Mouse (Mus musculus) MEL (cell line): ENCODE results near the gene Wdr18.

Source experiments
- CHD2 ChIP-seq: IDR thresholded peaks from 2 replicates; pipeline ENCODE4 v1.6.1; 2011; ENCODE audit warnings: low read length, improper control_type of control experiment
- CTCF ChIP-seq, 3 experiments: IDR thresholded peaks in 2 of 3; conservative IDR thresholded peaks in 1 of 3; 2 replicates each; pipeline ENCODE4 v1.5.1; 2011 to 2012; ENCODE audit warnings: low read length in 3 of 3, low read depth in 2 of 3, mild to moderate bottlenecking in 2 of 3, improper control_type of control experiment in 1 of 3, inconsistent platforms in 1 of 3, mixed read lengths in 1 of 3, moderate library complexity in 1 of 3; ENCODE audit not compliant: control insufficient read depth in 1 of 3, insufficient read depth in 1 of 3, poor library complexity in 1 of 3, severe bottlenecking in 1 of 3
- EP300 ChIP-seq, 2 experiments: IDR thresholded peaks; 2 replicates each; pipeline ENCODE4 v1.6.1; 2011; ENCODE audit warnings: improper control_type of control experiment in 2 of 2, low read length in 2 of 2, low read depth in 1 of 2, mild to moderate bottlenecking in 1 of 2
- HCFC1 ChIP-seq: IDR thresholded peaks from 2 replicates; pipeline ENCODE4 v1.6.1; 2012; ENCODE audit warnings: low read depth, mild to moderate bottlenecking, inconsistent platforms, low read length, improper control_type of control experiment, moderate library complexity
- MEF2A ChIP-seq: IDR thresholded peaks from 2 replicates; pipeline ENCODE4 v1.6.1; 2014; ENCODE audit warnings: low read depth, mild to moderate bottlenecking, inconsistent platforms, low read length, improper control_type of control experiment; ENCODE audit not compliant: poor library complexity, insufficient replicate concordance, severe bottlenecking; ENCODE audit errors: extremely low read depth
- NRF1 ChIP-seq: IDR thresholded peaks from 2 replicates; pipeline ENCODE4 v1.6.1; 2014; ENCODE audit warnings: low read depth, mild to moderate bottlenecking, inconsistent platforms, low read length, improper control_type of control experiment, moderate library complexity; ENCODE audit not compliant: poor library complexity, insufficient read depth, severe bottlenecking
- RAD21 ChIP-seq: IDR thresholded peaks from 2 replicates; pipeline ENCODE4 v1.6.1; 2011; ENCODE audit warnings: mild to moderate bottlenecking, low read depth, low read length, improper control_type of control experiment
- TAL1 ChIP-seq: IDR thresholded peaks from 2 replicates; pipeline ENCODE4 v1.6.1; 2012; ENCODE audit warnings: mild to moderate bottlenecking, inconsistent platforms, low read length, moderate library complexity, mixed read lengths
- TBP ChIP-seq: IDR thresholded peaks from 2 replicates; pipeline ENCODE4 v1.8.0; 2011; ENCODE audit warnings: low read depth, low read length, improper control_type of control experiment
- UBTF ChIP-seq: IDR thresholded peaks from 2 replicates; pipeline ENCODE4 v1.6.1; 2012; ENCODE audit warnings: low read depth, mild to moderate bottlenecking, inconsistent platforms, low read length, improper control_type of control experiment, moderate library complexity, borderline replicate concordance; ENCODE audit not compliant: insufficient read depth

- no peak for TF ChIP-seq MEF2A
- no peak for TF ChIP-seq TAL1
- TF ChIP-seq CTCF (IDR thresholded peaks at IDR 0.05 in 2 of 3, conservative IDR thresholded peaks at IDR 0.05 in 1 of 3; ENCODE audit: control insufficient read depth in 1 of 3, insufficient read depth in 1 of 3, low read depth in 2 of 3, low read length in 3 of 3, poor library complexity in 1 of 3, severe bottlenecking in 1 of 3): no peak
- no peak for TF ChIP-seq CHD2
- TF ChIP-seq TBP: no peak
- no peak for TF ChIP-seq HCFC1
- TF ChIP-seq EP300 (IDR thresholded peaks at IDR 0.05; ENCODE audit: low read depth in 1 of 2, low read length in 2 of 2): no peak
- TF ChIP-seq RAD21: no peak
- no peak for TF ChIP-seq UBTF
- TF ChIP-seq NRF1: no peak
Measured at GRCm38 (mm10) chr10:79976722-79977107, 16.8 kb downstream of the Wdr18 start.
